Mouse (Mus musculus) kidney, postnatal 0 days (tissue): Measurements from ENCODE around the gene Gm2004. TPM values are rescaled to one million over a fixed set of nuclear protein-coding genes. Genes with fewer than 3 reads are reported as not detected.
"Not testable (repeated sequence)": the region's sequence is repeated elsewhere in the genome, so short reads cannot be mapped to it uniquely, and the experiment has no call there.

Source experiments
- ATAC-seq: fragments of 200-750 bp; cut with Nextera tagmentation; replicated peaks from 2 replicates; pipeline ENCODE4 v1.8.0; 2017; ENCODE audit warnings: low read depth, moderate number of reproducible peaks, moderate TSS enrichment, moderate library complexity; ENCODE audit not compliant: low FRiP score
- DNase-seq: peaks from one replicate; pipeline ENCODE4 v3.0.0-alpha.2; 2016; ENCODE audit warnings: low spot score
- H3K27ac ChIP-seq: fragments of 300-500 bp; sonication (generic); 2 replicates; pipeline ENCODE4 v1.5.1; 2014; ENCODE audit warnings: mild to moderate bottlenecking
- H3K27me3 ChIP-seq: fragments of 300-500 bp; sonication (generic); 2 replicates; pipeline ENCODE4 v1.6.1; 2014; ENCODE audit warnings: low read length, mixed read lengths; ENCODE audit not compliant: insufficient read depth
- H3K36me3 ChIP-seq: fragments of 300-500 bp; sonication (generic); 2 replicates; pipeline ENCODE4 v1.6.1; 2014; ENCODE audit warnings: low read length, mixed read lengths; ENCODE audit not compliant: insufficient read depth
- H3K4me1 ChIP-seq: fragments of 300-500 bp; sonication (generic); replicated peaks from 2 replicates; pipeline ENCODE4 v1.6.1; 2014; ENCODE audit warnings: antibody characterized with exemption, low read length, mixed read lengths; ENCODE audit not compliant: insufficient read depth
- H3K4me2 ChIP-seq: fragments of 300-500 bp; sonication (generic); 2 replicates; pipeline ENCODE4 v1.6.1; 2014; ENCODE audit warnings: mild to moderate bottlenecking, low read length, moderate library complexity, mixed read lengths
- H3K4me3 ChIP-seq: fragments of 300-500 bp; sonication (generic); replicated peaks from 2 replicates; pipeline ENCODE4 v1.5.1; 2014; ENCODE audit warnings: low read depth, low read length
- H3K9ac ChIP-seq: fragments of 300-500 bp; sonication (generic); 2 replicates; pipeline ENCODE4 v1.6.1; 2014; ENCODE audit warnings: low read depth, low read length
- H3K9me3 ChIP-seq: fragments of 300-500 bp; sonication (generic); replicated peaks from 2 replicates; pipeline ENCODE4 v1.6.1; 2016; ENCODE audit warnings: low read length, inconsistent platforms, mixed read lengths
- WGBS: fragments of 180-500 bp; shearing (Covaris S2); extraction: QIAGEN DNeasy Blood & Tissue Kit; methylation state at CpG from one replicate; pipeline ENCODE4 v1.1.7; 2014; 5-methylcytosine and 5-hydroxymethylcytosine counted together
- polyA plus RNA-seq: library from polyadenylated mRNA; unstranded; fragments of >200 nt; fragmentation: Nextera tagmentation; extraction: Ambion mirVana; gene quantifications from 2 replicates; pipeline ENCODE4 v1.2.1, GENCODE M21; 2015

Gene Gm2004
- polyA plus RNA-seq, result 0.66 and 0.86 TPM in 2 replicates

GRCm38 (mm10) chr2:176149725-176150124 lies at the start of gene Gm2004:
Gene Gm2004, minus strand, starts transcription at chr2:176149825.
- not testable (repeated sequence) for H3K27ac ChIP-seq, H3K27me3 ChIP-seq, H3K4me2 ChIP-seq, H3K4me3 ChIP-seq, ATAC-seq, DNase-seq, H3K9ac ChIP-seq, H3K9me3 ChIP-seq, H3K36me3 ChIP-seq, H3K4me1 ChIP-seq
- WGBS, result no CpG with 5 or more reads among the region's 2 CpGs

Other genes with a start within 250 kb of the Gm2004 start
- gene Zfp966, start 218.7 kb downstream of the Gm2004 start, polyA plus RNA-seq, result 1.4 TPM in 2 replicates
- 17.7 and 17.9 TPM in 2 replicates for gene Gm2026, start 184.5 kb downstream of the Gm2004 start, polyA plus RNA-seq
- gene 2210418O10Rik, start 76.7 kb upstream of the Gm2004 start, polyA plus RNA-seq, result 6.9 and 12.9 TPM in 2 replicates
- gene Gm11009, start 169.7 kb upstream of the Gm2004 start, polyA plus RNA-seq, result not detected in 2 replicates